Mouse (Mus musculus) lung, postnatal 0 days (tissue): ENCODE results near the gene Trpv3. TPM values are rescaled to one million over a fixed set of nuclear protein-coding genes. Genes with fewer than 3 reads are reported as not detected.
A peak's percentile ranks its signal among the peaks of the same experiment; 100 is the strongest.
"Not testable (repeated sequence)": the region's sequence is repeated elsewhere in the genome, so short reads cannot be mapped to it uniquely, and the experiment has no call there.

Source experiments
- ATAC-seq: fragments of 200-750 bp; cut with Nextera tagmentation; 2 replicates; pipeline ENCODE4 v1.8.0; 2017; ENCODE audit warnings: moderate library complexity
- DNase-seq: peaks from one replicate; pipeline ENCODE4 v3.0.0-alpha.2; 2016; ENCODE audit warnings: low spot score
- H3K27ac ChIP-seq: fragments of 300-500 bp; sonication (generic); 2 replicates; pipeline ENCODE4 v1.5.1; 2014; ENCODE audit warnings: antibody characterized with exemption, mild to moderate bottlenecking, low read length, mixed read lengths
- H3K27me3 ChIP-seq: fragments of 300-500 bp; sonication (generic); replicated peaks from 2 replicates; pipeline ENCODE4 v1.6.1; 2014; ENCODE audit warnings: low read length, mixed read lengths; ENCODE audit not compliant: insufficient read depth
- H3K36me3 ChIP-seq: fragments of 300-500 bp; sonication (generic); 2 replicates; pipeline ENCODE4 v1.6.1; 2014; ENCODE audit warnings: low read length, mixed read lengths; ENCODE audit not compliant: insufficient read depth
- H3K4me1 ChIP-seq: fragments of 300-500 bp; sonication (generic); 2 replicates; pipeline ENCODE4 v1.6.1; 2014; ENCODE audit warnings: antibody characterized with exemption, low read depth, low read length, mixed read lengths; ENCODE audit not compliant: insufficient read depth
- H3K4me2 ChIP-seq: fragments of 300-500 bp; sonication (generic); replicated peaks from 2 replicates; pipeline ENCODE4 v1.6.1; 2014; ENCODE audit warnings: low read depth, mild to moderate bottlenecking, low read length, moderate library complexity, mixed read lengths
- H3K4me3 ChIP-seq: fragments of 300-500 bp; sonication (generic); 2 replicates; pipeline ENCODE4 v1.5.1; 2014; ENCODE audit warnings: low read depth, low read length
- H3K9ac ChIP-seq: fragments of 300-500 bp; sonication (generic); replicated peaks from 2 replicates; pipeline ENCODE4 v1.6.1; 2014; ENCODE audit warnings: low read depth, mild to moderate bottlenecking
- H3K9me3 ChIP-seq: fragments of 300-500 bp; sonication (generic); 2 replicates; pipeline ENCODE4 v1.6.1; 2016; ENCODE audit warnings: low read length, mixed read lengths
- CTCF ChIP-seq: IDR thresholded peaks from 2 replicates; pipeline ENCODE4 v1.5.1; 2016; ENCODE audit warnings: antibody characterized with exemption, mild to moderate bottlenecking
- EP300 ChIP-seq: IDR thresholded peaks from 2 replicates; pipeline ENCODE4 v1.6.1; 2016; ENCODE audit warnings: antibody characterized with exemption, mild to moderate bottlenecking, control low read depth
- WGBS: fragments of 180-500 bp; shearing (Covaris S2); extraction: QIAGEN DNeasy Blood & Tissue Kit; methylation state at CpG from one replicate; pipeline ENCODE4 v1.1.7; 2014; 5-methylcytosine and 5-hydroxymethylcytosine counted together
- polyA plus RNA-seq: library from polyadenylated mRNA; unstranded; fragments of >200 nt; fragmentation: Nextera tagmentation; extraction: Ambion mirVana; gene quantifications from 2 replicates; pipeline ENCODE4 v1.2.1, GENCODE M21; 2015

Trpv3 gene
- polyA plus RNA-seq, 1 experiment from 2014 or later: 0.11 TPM

DNA sequence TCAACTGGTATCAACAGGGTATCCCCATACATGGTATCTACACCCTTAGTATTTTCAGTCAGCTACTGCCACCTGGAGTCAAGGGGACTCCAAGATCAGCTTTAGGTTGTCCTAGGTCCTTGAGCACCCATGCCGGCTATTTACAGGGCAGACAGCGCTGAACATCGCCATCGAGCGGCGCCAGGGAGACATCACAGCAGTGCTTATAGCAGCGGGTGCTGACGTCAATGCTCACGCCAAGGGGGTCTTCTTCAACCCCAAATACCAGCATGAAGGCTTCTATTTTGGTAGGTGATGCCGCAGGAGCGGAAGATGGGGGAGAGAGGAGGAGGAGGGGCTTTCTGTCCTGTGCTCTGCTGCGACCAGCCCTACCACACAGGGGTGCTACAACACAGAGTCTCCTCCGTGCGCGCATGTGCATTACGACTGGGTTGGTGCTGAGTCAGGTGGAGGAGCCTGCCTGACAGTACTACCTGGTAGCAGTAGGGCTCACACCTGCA is 14.4 kb downstream of the Trpv3 start:
- Histone ChIP-seq H3K27ac (no peak overlapping the region), H3K36me3 (no peaks in the 10 kb centered on the region), H3K4me1 (no peaks in the 10 kb centered on the region), H3K9ac (no peak overlapping the region), H3K9me3 (no peaks in the 10 kb centered on the region), H3K27me3 (no peaks in the 10 kb centered on the region), H3K4me3 (peak overlapping the region; percentile 20; the same call in 1 of the 2 replicates), H3K4me2 (peak overlapping the region; percentile 54)
- DNase-seq (peak; percentile 81), ATAC-seq (peak; percentile 65)
- TF ChIP-seq CTCF (peak; percentile 63), EP300 (no peak)
- WGBS: 2% methylated on average over 16 of the region's 16 CpGs

DNA sequence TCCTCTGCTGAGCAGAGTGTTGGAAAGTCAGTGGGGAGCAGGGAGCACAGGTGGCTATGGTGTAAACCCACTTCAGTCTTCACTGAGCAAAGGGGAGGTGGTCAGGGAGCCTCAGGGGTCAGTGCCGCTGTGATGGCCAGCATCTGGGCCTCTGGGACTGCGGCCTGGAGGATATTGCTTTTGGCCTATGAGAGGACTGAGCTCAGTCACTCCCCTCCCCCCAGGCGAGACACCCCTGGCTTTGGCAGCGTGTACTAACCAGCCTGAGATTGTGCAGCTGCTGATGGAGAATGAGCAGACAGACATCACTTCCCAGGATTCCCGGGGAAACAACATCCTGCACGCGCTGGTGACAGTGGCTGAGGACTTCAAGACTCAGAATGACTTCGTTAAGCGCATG is 16.2 kb downstream of the Trpv3 start:
- DNase-seq (peak; percentile 73), ATAC-seq (peak; percentile 66)
- Histone ChIP-seq H3K4me2 (no peak overlapping the region), H3K4me3 (no peak overlapping the region), H3K4me1 (no peaks in the 10 kb centered on the region; the same call in 1 of the 2 replicates), H3K9me3 (no peaks in the 10 kb centered on the region), H3K27ac (peak overlapping the region; percentile 59; the same call in 1 of the 2 replicates), H3K36me3 (no peaks in the 10 kb centered on the region), H3K27me3 (no peaks in the 10 kb centered on the region), H3K9ac (no peak overlapping the region)
- WGBS: 61% methylated on average over 9 of the region's 9 CpGs
- TF ChIP-seq CTCF (no peak), EP300 (no peak)

DNA sequence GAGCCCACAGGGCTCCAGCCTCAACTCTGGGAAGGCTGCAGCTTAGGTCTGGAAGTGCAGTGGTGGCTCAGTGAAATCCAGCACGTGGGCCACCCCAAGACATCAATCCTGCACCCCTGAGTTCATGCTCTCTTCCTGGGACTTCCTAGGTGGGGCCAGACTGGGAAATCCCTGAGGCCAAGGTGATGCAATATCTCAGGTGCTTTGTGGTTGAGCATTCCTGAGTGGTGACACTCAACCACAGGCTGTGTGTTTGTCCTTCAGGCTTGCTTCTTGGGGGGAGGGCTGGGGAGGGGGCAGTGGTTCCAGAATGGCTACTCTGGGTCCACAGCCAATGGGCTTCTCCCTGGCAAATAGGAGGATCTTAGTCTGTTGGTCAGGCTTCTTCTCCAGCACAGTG is 16.7 kb downstream of the Trpv3 start:
- WGBS: 31% methylated on average over 1 of the region's 1 CpGs
- Histone ChIP-seq H3K27me3 (no peaks in the 10 kb centered on the region), H3K27ac (peak overlapping the region; percentile 59), H3K4me2 (no peak overlapping the region), H3K4me3 (no peak overlapping the region), H3K9ac (no peak overlapping the region), H3K36me3 (no peaks in the 10 kb centered on the region), H3K4me1 (no peaks in the 10 kb centered on the region; the same call in 1 of the 2 replicates), H3K9me3 (no peaks in the 10 kb centered on the region)
- DNase-seq (peak; percentile 41), ATAC-seq (peak; percentile 21)
- TF ChIP-seq EP300: no peak
- TF ChIP-seq CTCF: no peak

DNA sequence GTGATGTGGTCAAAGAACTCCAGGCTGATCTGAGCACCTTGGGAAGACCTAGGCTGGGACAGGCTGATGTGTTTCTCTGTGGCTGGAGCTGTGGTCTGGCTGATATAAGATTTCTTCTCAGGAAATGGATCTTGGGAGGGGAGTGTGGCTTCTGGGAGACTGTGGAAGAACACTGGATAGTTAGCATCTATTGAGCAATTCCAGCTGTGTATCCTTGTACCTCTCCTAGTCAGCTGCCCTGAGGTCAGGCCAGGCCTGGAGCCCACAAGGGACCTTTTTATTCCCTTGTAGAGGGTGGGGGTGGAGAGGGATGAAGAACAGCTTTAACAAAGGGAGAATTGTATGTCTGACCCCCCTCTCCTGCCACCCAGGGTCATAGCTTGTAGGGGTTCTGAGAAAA is 17.2 kb downstream of the Trpv3 start:
- H3K27me3 ChIP-seq: no peaks in the 10 kb centered on the region
- TF ChIP-seq CTCF (no peak), EP300 (no peak)
- no peak overlapping the region for H3K9ac ChIP-seq
- H3K4me3 ChIP-seq: no peak overlapping the region
- H3K36me3 ChIP-seq: no peaks in the 10 kb centered on the region
- H3K4me2 ChIP-seq: no peak overlapping the region
- ATAC-seq (peak; percentile 27), DNase-seq (peak; percentile 47)
- no peaks in the 10 kb centered on the region for H3K9me3 ChIP-seq
- no peaks in the 10 kb centered on the region; the same call in 1 of the 2 replicates for H3K4me1 ChIP-seq
- H3K27ac ChIP-seq: peak overlapping the region; percentile 59

DNA sequence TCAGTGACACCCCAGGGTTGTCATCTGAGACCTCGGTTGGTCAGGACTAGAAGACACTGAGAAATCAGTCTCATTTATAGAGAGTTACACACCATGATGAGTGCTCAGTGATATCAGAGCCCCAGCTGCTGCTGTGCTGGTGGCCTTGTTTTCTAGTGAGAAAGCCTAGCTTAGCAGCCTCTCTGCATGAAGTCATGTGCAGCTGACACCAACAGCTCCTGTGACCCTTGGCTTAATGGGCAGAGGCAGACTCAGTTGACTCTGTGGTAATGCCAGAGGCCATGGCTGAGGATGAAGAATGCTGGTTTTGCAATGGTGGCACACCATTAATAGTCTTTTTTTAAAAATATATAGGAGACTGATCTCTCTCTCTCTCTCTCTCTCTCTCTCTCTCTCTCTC is 22.4 kb downstream of the Trpv3 start:
- Histone ChIP-seq H3K9me3 (no peaks in the 10 kb centered on the region), H3K4me2 (no peak overlapping the region), H3K4me3 (no peak overlapping the region), H3K36me3 (no peaks in the 10 kb centered on the region), H3K27ac (no peak overlapping the region), H3K27me3 (no peaks in the 10 kb centered on the region), H3K4me1 (no peaks in the 10 kb centered on the region; the same call in 1 of the 2 replicates), H3K9ac (no peak overlapping the region)
- DNase-seq (peak; percentile 16), ATAC-seq (peak; percentile 26; the same call in 1 of the 2 replicates)
- WGBS: 42% methylated on average over 1 of the region's 1 CpGs
- TF ChIP-seq CTCF (no peak), EP300 (no peak)

DNA sequence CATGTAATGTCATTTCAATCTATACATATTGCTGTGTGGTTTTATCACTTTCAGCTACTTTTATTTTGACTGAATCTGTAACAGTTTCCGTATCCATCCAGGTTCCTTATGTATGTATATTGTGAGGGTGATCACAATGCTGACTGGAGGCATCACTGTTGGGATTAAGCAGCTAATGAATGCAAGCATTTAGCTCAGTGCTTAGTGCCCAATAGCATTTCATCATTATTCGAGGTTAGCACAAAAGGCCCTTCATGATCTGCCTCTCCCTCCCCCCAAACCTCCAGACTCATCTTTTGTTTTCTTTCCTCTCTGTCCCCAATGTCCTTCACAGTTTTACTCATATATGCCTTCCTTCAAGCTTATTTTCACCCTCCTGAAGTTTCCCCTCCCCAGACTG is 35.9 kb downstream of the Trpv3 start:
- Histone ChIP-seq H3K9ac (no peak overlapping the region), H3K27ac (no peak overlapping the region), H3K9me3 (no peaks in the 10 kb centered on the region), H3K4me2 (no peak overlapping the region), H3K27me3 (no peaks in the 10 kb centered on the region), H3K4me3 (no peak overlapping the region), H3K36me3 (no peaks in the 10 kb centered on the region), H3K4me1 (no peaks in the 10 kb centered on the region)
- DNase-seq (no peak), ATAC-seq (no peak)
- no peak for TF ChIP-seq CTCF
- TF ChIP-seq EP300: no peak
- 54% methylated on average over 2 of the region's 2 CpGs for WGBS

DNA sequence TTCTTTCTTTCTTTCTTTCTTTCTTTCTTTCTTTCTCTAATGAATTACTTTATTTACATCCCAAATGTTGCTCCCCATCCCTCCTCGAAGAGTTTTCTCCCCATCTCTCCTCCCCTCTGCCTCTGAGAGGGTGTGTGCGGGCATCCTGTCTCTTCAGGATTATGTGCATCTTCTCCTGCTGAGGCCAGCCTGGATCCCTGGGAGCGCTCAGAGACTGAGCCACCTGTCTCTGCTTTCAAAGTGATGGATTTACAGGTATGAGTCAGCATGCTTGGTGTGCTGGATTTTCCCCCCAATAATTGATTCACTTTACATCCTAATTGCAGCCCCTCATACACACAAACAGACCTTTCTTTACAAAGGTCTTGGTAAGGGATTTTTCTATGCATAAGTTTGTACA is 48.8 kb downstream of the Trpv3 start:
- no peaks in the 10 kb centered on the region for H3K9me3 ChIP-seq

DNA sequence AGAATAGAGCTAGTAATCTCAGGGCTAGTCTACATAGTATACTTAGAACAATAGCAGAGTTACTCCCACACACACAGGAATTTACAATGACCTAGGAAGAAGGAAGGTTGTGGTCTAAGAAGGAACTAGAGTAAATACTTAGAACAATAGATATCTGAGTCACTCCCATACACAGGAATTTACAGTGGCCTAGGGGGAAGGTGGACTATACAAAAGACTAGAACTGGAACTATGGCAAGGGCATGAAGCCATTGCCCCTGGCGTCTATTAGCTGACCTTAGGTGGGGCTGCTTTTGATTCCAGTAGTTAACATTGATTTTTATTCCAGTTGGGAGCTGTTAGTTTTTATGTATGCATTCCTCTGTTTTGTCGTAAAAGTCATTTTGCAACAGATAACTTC is 51.4 kb downstream of the Trpv3 start:
- not testable (repeated sequence) for H3K4me2 ChIP-seq, DNase-seq, H3K9me3 ChIP-seq, H3K36me3 ChIP-seq, H3K4me3 ChIP-seq, H3K27me3 ChIP-seq, H3K27ac ChIP-seq, H3K9ac ChIP-seq, ATAC-seq, H3K4me1 ChIP-seq
- 71% methylated on average over 2 of the region's 2 CpGs for WGBS

More for the DNA sequence above, 48.8 kb downstream of the Trpv3 start:
- DNase-seq (no peak), ATAC-seq (no peak)
- no peak overlapping the region for H3K9ac ChIP-seq
- no peak overlapping the region for H3K4me3 ChIP-seq
- H3K4me1 ChIP-seq: no peaks in the 10 kb centered on the region
- H3K27ac ChIP-seq: no peak overlapping the region
- no peak for TF ChIP-seq CTCF
- no peak for TF ChIP-seq EP300
- no peaks in the 10 kb centered on the region for H3K27me3 ChIP-seq
- H3K4me2 ChIP-seq: no peak overlapping the region
- H3K36me3 ChIP-seq: no peaks in the 10 kb centered on the region
- WGBS: 46% methylated on average over 3 of the region's 3 CpGs

DNA sequence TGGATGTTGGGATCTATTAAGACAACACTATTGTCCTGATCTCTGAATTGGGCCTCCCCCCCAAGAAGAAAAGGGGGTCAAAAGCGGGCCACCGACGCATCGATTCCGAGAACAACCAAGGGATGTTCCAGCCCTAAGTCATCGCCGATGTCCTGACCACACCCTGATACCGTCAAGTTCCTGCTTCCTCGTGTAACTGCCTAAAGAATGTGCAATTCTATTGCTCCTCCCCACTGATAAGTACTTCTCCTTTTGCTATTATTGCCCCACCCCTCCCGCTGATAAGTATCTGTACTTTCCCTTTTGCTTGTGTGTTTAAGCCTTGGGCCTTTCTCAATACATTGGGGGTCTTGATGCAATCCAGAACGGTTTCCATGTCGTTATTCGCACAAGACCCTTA is 53.9 kb downstream of the Trpv3 start:
- H3K4me2 ChIP-seq, H3K36me3 ChIP-seq, H3K9ac ChIP-seq, H3K27ac ChIP-seq, H3K4me3 ChIP-seq, H3K9me3 ChIP-seq, H3K4me1 ChIP-seq, H3K27me3 ChIP-seq, ATAC-seq, DNase-seq: not testable (repeated sequence)
- WGBS: 90% methylated on average over 13 of the region's 13 CpGs
